Mouse (Mus musculus): ENCODE data around the gene Sri. TPM values are rescaled to one million over a fixed set of nuclear protein-coding genes. Genes with fewer than 3 reads are reported as not detected.

Gene Sri
- polyA plus RNA-seq, 1 experiment from 2014 or later, result 232 TPM

DNA sequence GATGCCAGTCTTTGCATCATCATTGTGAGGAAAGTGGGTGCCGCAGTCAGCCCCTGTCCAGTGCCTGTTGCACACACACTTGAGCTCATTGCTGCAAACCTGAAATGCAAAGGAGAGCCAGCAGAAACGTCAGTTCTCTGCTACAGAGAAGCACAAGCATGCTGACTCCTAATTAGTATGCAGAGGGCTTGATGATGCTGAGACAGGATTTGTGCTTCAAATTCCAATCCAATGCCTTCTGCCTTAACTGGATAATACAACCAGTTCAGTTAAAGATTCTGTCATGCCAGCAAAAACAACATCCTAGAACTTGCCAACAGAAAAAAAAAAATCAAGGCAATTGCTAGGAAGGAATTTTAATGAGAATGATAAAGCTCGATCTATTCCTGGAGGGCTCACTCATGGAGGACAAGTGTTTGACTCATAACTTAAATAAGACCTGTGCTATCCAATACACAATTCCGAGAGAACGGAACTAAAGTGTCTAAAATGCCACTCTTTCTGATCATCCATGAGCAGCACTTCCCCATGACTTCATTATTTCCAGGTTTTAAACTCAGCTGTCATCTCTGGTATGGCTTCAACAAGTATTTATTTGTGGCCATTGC is 70.8 kb downstream of the Sri start:
- no peak for ATAC-seq
- 67% methylated on average over 5 of the region's 5 CpGs for WGBS (ENCODE audit: insufficient replicate concordance)

More for the DNA sequence above, 70.8 kb downstream of the Sri start:
- H3K9me3 ChIP-seq (replicated peaks), result no peaks in the 10 kb centered on the region
- H3K27ac ChIP-seq, result no peak overlapping the region
- no peak overlapping the region for H3K4me3 ChIP-seq
- no peaks in the 10 kb centered on the region for H3K36me3 ChIP-seq
- no peaks in the 10 kb centered on the region for H3K4me1 ChIP-seq
- no peaks in the 10 kb centered on the region for H3K27me3 ChIP-seq (replicated peaks)
- no peak overlapping the region for H3K4me2 ChIP-seq
- no peak overlapping the region for H3K9ac ChIP-seq

Other genes with a start within 250 kb of the Sri start
- 0.44 and 0.61 TPM in 2 replicates for gene Steap4, start 85.6 kb upstream of the Sri start, polyA plus RNA-seq (2016; fragmentation: Nextera tagmentation; extraction: Ambion mirVana)